Mouse (Mus musculus) lung, adult 2 months (tissue): Measurements from ENCODE around the gene 4833420G17Rik.

Experiments
- CTCF ChIP-seq: fragments of 200-500 bp; IDR thresholded peaks from 2 replicates; pipeline ENCODE4 v1.5.1; 2011; ENCODE audit warnings: mild to moderate bottlenecking, low read length, control low read depth; ENCODE audit not compliant: insufficient read depth
- POLR2A ChIP-seq: fragments of 200-500 bp; IDR thresholded peaks from 2 replicates; pipeline ENCODE4 v1.6.1; 2011; ENCODE audit warnings: low read depth, mild to moderate bottlenecking, control low read depth, low read length, borderline replicate concordance; ENCODE audit errors: extremely low read depth

DNA sequence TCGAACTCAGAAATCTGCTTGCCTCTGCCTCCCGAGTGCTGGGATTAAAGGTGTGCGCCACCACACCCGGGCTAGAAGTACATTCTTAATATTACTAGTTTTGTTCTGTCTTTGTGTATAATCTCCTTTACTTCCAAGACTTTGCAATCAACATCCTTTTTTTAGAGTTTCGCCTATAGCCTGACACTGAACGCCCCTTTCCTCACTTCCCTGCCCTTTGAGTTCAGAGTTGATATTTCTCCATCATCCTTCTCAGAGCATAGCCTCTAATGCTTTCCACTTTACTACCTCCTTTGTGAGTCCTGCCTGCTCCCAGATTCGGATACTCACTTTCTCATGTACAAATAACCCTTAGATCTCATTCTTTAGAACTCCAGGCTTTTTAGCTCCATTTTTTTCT is 28.2 kb upstream of the 4833420G17Rik start:
- TF ChIP-seq CTCF (no peak), POLR2A (no peak)
